Mouse (Mus musculus) heart, embryonic 15.5 days (tissue): ENCODE data around the gene Ceacam19. TPM values are rescaled to one million over a fixed set of nuclear protein-coding genes. Genes with fewer than 3 reads are reported as not detected.
A peak's percentile ranks its signal among the peaks of the same experiment; 100 is the strongest.

Experiments used
- ATAC-seq: fragments of 200-750 bp; cut with Nextera tagmentation; replicated peaks from 2 replicates; pipeline ENCODE4 v1.8.0; 2017; ENCODE audit warnings: low read depth, moderate TSS enrichment; ENCODE audit not compliant: insufficient number of reproducible peaks, insufficient read depth, low FRiP score
- H3K27ac ChIP-seq: fragments of 300-500 bp; sonication (generic); 2 replicates; pipeline ENCODE4 v1.5.1; 2015; ENCODE audit warnings: mild to moderate bottlenecking, inconsistent platforms
- H3K27me3 ChIP-seq: fragments of 300-500 bp; sonication (generic); 2 replicates; pipeline ENCODE4 v1.6.1; 2015; ENCODE audit warnings: inconsistent platforms
- H3K36me3 ChIP-seq: fragments of 300-500 bp; sonication (generic); 2 replicates; pipeline ENCODE4 v1.6.1; 2015; ENCODE audit warnings: mild to moderate bottlenecking, inconsistent platforms
- H3K4me1 ChIP-seq: fragments of 300-500 bp; sonication (generic); replicated peaks from 2 replicates; pipeline ENCODE4 v1.6.1; 2015; ENCODE audit warnings: inconsistent platforms
- H3K4me2 ChIP-seq: fragments of 300-500 bp; sonication (generic); 2 replicates; pipeline ENCODE4 v1.6.1; 2015; ENCODE audit warnings: inconsistent platforms, mild to moderate bottlenecking, moderate library complexity
- H3K4me3 ChIP-seq: fragments of 300-500 bp; sonication (generic); 2 replicates; pipeline ENCODE4 v1.5.1; 2015; ENCODE audit warnings: mild to moderate bottlenecking, inconsistent platforms
- H3K9ac ChIP-seq: fragments of 300-500 bp; sonication (generic); 2 replicates; pipeline ENCODE4 v1.6.1; 2015; ENCODE audit warnings: mild to moderate bottlenecking, inconsistent platforms
- H3K9me3 ChIP-seq: fragments of 300-500 bp; sonication (generic); replicated peaks from 2 replicates; pipeline ENCODE4 v1.6.1; 2016; ENCODE audit warnings: inconsistent platforms
- WGBS: fragments of 180-500 bp; shearing (Covaris S2); methylation state at CpG from one replicate; pipeline ENCODE4 v1.1.7; 2015; ENCODE audit warnings: mixed read lengths; 5-methylcytosine and 5-hydroxymethylcytosine counted together
- polyA plus RNA-seq: library from polyadenylated mRNA; unstranded; fragments of >200 nt; fragmentation: Nextera tagmentation; extraction: Ambion mirVana; gene quantifications from 2 replicates; pipeline ENCODE4 v1.2.1, GENCODE M21; 2015

Gene Ceacam19
- polyA plus RNA-seq, 1 experiment from 2014 or later: not detected

- no peak for ATAC-seq
- Histone ChIP-seq H3K4me2 (no peak overlapping the region), H3K36me3 (no peaks in the 10 kb centered on the region), H3K4me1 (peaks cover 14% of the 10 kb centered on the region), H3K9me3 (no peaks in the 10 kb centered on the region), H3K9ac (no peak overlapping the region), H3K27ac (no peak overlapping the region), H3K27me3 (no peaks in the 10 kb centered on the region), H3K4me3 (no peak overlapping the region)
- 59% methylated on average over 3 of the region's 3 CpGs for whole genome bisulfite sequencing
Measured at GRCm38 (mm10) chr7:19834055-19834454, 53.7 kb downstream of the Ceacam19 start.

- Histone ChIP-seq H3K27me3 (no peaks in the 10 kb centered on the region), H3K4me1 (peaks cover 14% of the 10 kb centered on the region), H3K4me3 (no peak overlapping the region), H3K36me3 (no peaks in the 10 kb centered on the region), H3K9me3 (no peaks in the 10 kb centered on the region), H3K27ac (no peak overlapping the region), H3K4me2 (no peak overlapping the region), H3K9ac (no peak overlapping the region)
- WGBS: 46% methylated on average over 9 of the region's 9 CpGs
- ATAC-seq: no peak
Measured at GRCm38 (mm10) chr7:19831837-19832236, 55.9 kb downstream of the Ceacam19 start.

DNA sequence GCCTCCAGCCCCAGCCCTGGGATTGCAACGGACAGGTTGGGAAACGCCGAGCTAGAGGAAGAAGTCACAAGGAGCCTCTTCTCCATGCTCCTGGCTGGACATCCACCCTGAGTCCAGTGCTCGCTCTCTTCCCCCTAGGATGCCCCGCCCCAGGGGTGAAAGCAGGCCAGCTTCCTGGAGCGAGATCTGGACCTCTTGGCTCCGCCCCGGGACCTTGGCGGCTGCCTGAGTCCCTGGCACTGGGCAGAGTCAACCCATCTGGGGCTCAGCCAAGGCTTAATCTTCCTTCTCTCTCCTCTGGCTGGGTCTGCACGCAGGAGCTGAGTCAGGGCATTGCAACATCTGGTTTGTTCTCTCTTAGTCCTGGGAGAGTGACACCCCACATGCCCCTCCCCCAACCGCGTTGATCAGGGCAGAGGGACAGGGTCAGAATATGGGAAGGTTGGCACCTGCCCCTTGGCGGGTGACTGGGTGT is 57.0 kb downstream of the Ceacam19 start:
- Histone ChIP-seq H3K36me3 (no peaks in the 10 kb centered on the region), H3K4me3 (peak overlapping the region; percentile 17; the same call in 1 of the 2 replicates), H3K9me3 (no peaks in the 10 kb centered on the region), H3K4me1 (peaks cover 14% of the 10 kb centered on the region), H3K27ac (peak overlapping the region; percentile 27; the same call in 1 of the 2 replicates), H3K4me2 (peak overlapping the region; percentile 26), H3K9ac (no peak overlapping the region), H3K27me3 (no peaks in the 10 kb centered on the region)
- ATAC-seq: peak; percentile 88
- 21% methylated on average over 13 of the region's 13 CpGs for WGBS

- 83% methylated on average over 3 of the region's 3 CpGs for WGBS
- Histone ChIP-seq H3K4me3 (no peak overlapping the region), H3K4me1 (peaks cover 14% of the 10 kb centered on the region), H3K36me3 (no peaks in the 10 kb centered on the region), H3K9ac (no peak overlapping the region), H3K27ac (no peak overlapping the region), H3K9me3 (no peaks in the 10 kb centered on the region), H3K4me2 (no peak overlapping the region), H3K27me3 (no peaks in the 10 kb centered on the region)
- ATAC-seq: no peak
Measured at GRCm38 (mm10) chr7:19829694-19830093, 58.1 kb downstream of the Ceacam19 start.

- 37% methylated on average over 6 of the region's 6 CpGs for WGBS
- H3K27ac ChIP-seq: no peak overlapping the region
- no peak overlapping the region for H3K9ac ChIP-seq
- H3K27me3 ChIP-seq: peaks cover 8% of the 10 kb centered on the region
- no peaks in the 10 kb centered on the region for H3K36me3 ChIP-seq
- no peaks in the 10 kb centered on the region for H3K9me3 ChIP-seq
- ATAC-seq: no peak
- H3K4me1 ChIP-seq: peaks cover 39% of the 10 kb centered on the region
- no peak overlapping the region for H3K4me3 ChIP-seq
- H3K4me2 ChIP-seq: no peak overlapping the region
Measured at GRCm38 (mm10) chr7:19826756-19827155, 61.0 kb downstream of the Ceacam19 start.

Other genes with a start within 250 kb of the Ceacam19 start
- 67.3 and 83.2 TPM in 2 replicates for gene Clptm1, start 222.9 kb downstream of the Ceacam19 start, polyA plus RNA-seq
- 2.0 and 7.9 TPM in 2 replicates for gene Apoc2, start 210.0 kb downstream of the Ceacam19 start, polyA plus RNA-seq
- gene Gm44805, start 206.5 kb downstream of the Ceacam19 start, polyA plus RNA-seq: 0.25 TPM in 1 of 2 replicates, not detected in the other
- gene Apoc4, start 206.5 kb downstream of the Ceacam19 start, polyA plus RNA-seq: 0.34 and 2.5 TPM in 2 replicates
- 12.3 and 17.0 TPM in 2 replicates for gene Apoc1, start 195.3 kb downstream of the Ceacam19 start, polyA plus RNA-seq
- 596 and 739 TPM in 2 replicates for gene Apoe, start 188.8 kb downstream of the Ceacam19 start, polyA plus RNA-seq
- gene Tomm40, start 172.5 kb downstream of the Ceacam19 start, polyA plus RNA-seq: 142 and 164 TPM in 2 replicates
- gene Nectin2, start 137.5 kb downstream of the Ceacam19 start, polyA plus RNA-seq: 66.5 and 81.4 TPM in 2 replicates
- gene Bcam, start 116.9 kb downstream of the Ceacam19 start, polyA plus RNA-seq: 358 and 380 TPM in 2 replicates
- gene Cblc, start 91.2 kb downstream of the Ceacam19 start, polyA plus RNA-seq: 0.47 and 2.5 TPM in 2 replicates
- gene Bcl3, start 65.2 kb downstream of the Ceacam19 start, polyA plus RNA-seq: 2.0 and 4.7 TPM in 2 replicates
- not detected in 2 replicates for gene Gm19345, start 36.0 kb downstream of the Ceacam19 start, polyA plus RNA-seq
- not detected in 2 replicates for gene Ceacam16, start 26.7 kb downstream of the Ceacam19 start, polyA plus RNA-seq
- gene Pvr, start 33.2 kb upstream of the Ceacam19 start, polyA plus RNA-seq: 15.2 and 16.1 TPM in 2 replicates
- gene Igsf23, start 62.8 kb upstream of the Ceacam19 start, polyA plus RNA-seq: 1.5 and 1.7 TPM in 2 replicates
- gene Ceacam20, start 77.4 kb upstream of the Ceacam19 start, polyA plus RNA-seq: not detected in 2 replicates
- gene Nlrp9b, start 103.5 kb upstream of the Ceacam19 start, polyA plus RNA-seq: not detected in 2 replicates
- not detected in 2 replicates for gene Vmn1r91, start 211.7 kb upstream of the Ceacam19 start, polyA plus RNA-seq
- not detected in 2 replicates for gene Gm16442, start 234.6 kb upstream of the Ceacam19 start, polyA plus RNA-seq